Mouse (Mus musculus): ENCODE measurements around the gene Med31.
"Not testable (repeated sequence)": the region's sequence is repeated elsewhere in the genome, so short reads cannot be mapped to it uniquely, and the experiment has no call there.

Med31 gene

DNA sequence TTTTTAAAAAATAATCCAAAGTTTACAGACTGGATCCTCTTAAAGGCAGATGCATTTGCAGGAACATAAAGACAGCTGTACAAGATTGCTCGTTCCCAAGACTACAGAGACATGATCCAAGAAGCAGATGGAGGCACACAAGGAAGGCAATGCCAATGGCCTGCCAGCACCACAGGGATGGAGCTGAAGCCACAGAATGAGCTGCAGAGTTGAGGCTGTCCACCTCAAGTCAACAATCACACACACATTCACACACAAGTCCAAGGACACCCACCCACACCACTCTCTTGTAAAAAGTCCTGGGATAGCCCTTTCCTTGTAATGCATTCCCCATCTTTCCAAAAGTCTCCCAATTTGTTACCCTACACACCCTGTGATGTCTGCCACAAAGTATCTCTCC lies 12.0 kb downstream of the Med31 start:
- DNase-seq (ENCODE audit: extremely low read depth, low read depth) = no peak

DNA sequence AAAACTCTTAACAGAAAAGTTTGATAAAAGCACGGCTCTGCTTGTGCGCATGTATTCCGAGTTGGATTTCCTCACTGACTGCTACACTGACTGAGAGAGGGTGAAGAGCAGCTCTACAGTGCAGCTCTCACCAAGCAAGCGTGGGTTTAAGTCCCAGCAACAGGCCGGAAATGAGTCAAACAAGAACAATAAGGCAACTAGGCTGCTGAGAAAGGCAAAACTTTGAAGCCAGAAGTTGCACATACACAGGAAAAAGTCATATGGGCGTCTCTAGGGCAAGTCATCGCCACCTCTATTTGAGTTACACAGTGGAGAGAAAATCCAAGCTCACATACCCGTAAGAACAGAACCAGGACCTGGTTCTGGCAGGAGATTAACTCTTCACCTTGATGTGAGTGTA lies 18.9 kb downstream of the Med31 start:
- no peak for DNase-seq (ENCODE audit: extremely low read depth, low read depth)

- no peak for DNase-seq (ENCODE audit: extremely low read depth, low read depth)
Observed at GRCm38 (mm10) chr11:72194259-72194658, 21.1 kb downstream of the Med31 start.

DNA sequence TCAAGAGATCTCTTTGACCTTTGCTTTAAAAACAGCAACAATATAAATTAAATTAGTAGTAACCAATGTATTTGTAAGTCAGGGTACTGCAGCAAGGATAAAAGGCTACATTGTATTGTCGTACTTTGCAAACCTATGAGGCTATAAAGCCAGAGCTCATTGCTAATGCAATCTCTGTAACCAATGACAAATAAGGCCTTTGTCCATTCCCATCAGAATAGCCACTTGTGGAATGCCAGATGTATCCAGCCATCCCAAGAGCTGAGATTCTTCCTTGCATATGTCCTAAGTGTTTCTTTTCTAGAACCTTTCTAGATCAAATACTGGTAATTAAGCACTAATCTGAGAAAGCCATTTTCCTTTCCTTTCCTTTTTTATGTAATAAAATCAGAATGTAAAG lies 24.5 kb downstream of the Med31 start:
- DNase-seq (ENCODE audit: extremely low read depth, low read depth) = no peak

DNA sequence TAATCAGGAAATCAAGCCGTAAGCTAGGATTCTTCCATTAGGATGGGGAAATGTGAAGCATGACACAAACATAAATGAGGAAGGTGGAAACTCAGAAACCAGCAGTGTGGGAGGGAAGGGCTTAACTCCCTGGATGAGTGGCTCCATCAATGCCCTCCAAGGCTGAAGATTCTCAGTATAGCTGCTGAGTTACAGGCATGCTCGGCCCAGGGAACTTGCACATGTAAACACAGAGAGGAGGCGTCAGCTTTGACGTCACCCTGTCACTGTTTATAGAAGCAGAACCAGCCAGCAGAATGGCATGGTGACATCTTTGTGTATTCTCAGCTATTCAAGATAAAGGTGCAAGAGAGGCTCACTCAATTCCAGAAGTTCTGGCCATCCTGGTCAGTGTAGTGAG lies 31.1 kb downstream of the Med31 start:
- DNase-seq (ENCODE audit: extremely low read depth, low read depth) = no peak

DNA sequence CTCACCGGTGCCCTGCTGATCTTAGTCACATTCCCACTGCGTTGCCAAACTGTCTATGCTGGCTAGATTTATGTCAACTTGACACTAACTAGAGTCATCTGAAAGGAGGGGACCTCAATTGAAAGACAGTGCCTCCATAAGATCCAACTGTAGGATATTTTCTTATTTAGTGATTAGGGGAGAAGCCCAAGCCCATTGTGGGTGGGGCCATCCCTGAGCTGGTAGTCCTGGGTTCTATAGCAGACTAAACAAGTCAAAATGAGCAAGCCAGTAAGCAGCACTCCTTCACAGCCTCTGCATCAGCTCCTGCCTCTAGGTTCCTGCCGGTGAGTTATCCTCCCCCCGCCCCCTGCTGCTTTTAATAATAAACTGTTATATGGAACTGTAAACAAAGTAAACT lies 34.3 kb downstream of the Med31 start:
- DNase-seq (ENCODE audit: extremely low read depth, low read depth) = no peak

DNA sequence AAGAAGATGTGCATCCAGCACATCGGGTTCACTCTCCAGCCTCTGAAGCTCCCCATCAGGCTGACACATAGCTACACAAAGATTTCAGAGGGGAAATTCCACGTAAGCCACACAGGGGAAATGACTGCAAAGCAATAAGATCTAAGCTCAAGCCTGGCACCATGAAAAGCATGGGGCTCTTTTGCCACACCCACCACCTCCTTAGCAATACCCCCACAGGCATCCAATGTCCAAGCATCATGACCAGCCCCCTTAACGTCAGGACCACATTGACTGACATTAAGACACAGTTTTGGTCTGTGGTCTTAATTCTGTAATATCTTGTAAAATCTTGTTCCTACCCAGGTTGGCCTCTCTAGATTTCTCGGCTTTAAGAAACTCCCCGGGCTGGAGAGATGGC lies 34.8 kb downstream of the Med31 start:
- DNase-seq (ENCODE audit: extremely low read depth, low read depth) = no peak

DNA sequence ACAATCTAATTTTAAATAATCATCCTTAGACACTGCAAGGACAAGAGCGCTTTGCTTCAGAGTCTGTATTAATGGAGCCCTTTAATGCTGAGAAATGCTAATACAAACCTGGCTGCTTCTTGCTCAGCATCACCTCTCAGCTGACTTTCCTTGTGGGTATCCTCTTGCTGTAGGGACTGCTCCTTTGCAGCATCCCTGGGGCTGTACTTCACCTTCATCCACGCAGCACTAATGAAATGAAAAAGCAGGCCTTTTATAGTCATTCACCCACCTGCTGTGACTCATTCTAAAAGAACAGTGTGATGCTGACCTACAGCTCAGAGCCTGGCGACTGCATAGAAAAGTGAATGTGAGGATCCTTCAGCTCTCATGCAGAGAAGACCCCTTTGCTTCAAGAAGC lies 38.8 kb downstream of the Med31 start:
- DNase-seq (ENCODE audit: extremely low read depth, low read depth) = no peak

GRCm38 (mm10) chr11:72175966-72176365 lies 39.4 kb downstream of the Med31 start:
- DNase-seq (ENCODE audit: extremely low read depth, low read depth) = no peak

GRCm38 (mm10) chr11:72174721-72175120 lies 40.7 kb downstream of the Med31 start:
- no peak for DNase-seq (ENCODE audit: extremely low read depth, low read depth)

DNA sequence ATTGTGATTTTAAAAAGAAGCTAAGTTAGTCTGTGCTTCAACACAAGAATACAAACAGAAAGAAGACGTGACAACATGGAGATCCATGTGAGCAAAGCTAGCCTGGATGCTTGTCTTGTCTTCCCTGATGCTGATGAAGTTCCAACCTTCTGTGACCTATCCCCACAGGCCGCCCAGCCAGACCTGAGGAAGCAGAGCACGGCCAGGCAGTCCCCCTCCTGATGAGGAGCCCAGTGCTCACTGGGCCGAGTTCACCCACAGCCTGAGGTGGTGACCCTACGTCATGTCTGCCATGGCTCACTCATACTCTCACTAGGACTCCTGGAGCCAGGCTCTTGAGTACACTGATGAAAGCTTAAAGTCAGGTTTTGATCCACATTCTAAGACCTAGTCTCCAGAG lies 41.9 kb downstream of the Med31 start:
- no peak for DNase-seq (ENCODE audit: extremely low read depth, low read depth)

- DNase-seq (ENCODE audit: extremely low read depth, low read depth) = not testable (repeated sequence)
Observed at GRCm38 (mm10) chr11:72171906-72172305, 43.5 kb downstream of the Med31 start.

- DNase-seq (ENCODE audit: extremely low read depth, low read depth) = no peak
Observed at GRCm38 (mm10) chr11:72169871-72170270, 45.5 kb downstream of the Med31 start.

DNA sequence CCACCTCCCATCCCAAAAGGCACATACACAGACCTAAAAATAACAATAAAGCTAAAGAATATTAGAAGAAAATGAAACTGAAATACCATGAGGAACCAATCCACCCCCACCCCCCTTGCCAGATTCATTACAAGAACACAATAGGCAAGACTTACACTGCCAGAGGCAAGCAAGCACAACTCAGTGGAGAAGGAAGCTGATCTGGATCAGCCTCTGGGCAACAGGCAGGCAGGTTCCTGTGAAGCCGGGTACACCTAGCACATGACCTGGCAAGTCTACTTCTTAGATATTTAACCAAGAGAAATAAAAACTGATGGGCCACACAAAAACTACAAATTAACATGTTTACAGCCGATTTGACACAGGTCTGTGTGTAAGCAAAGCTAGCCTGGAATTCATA lies 52.2 kb downstream of the Med31 start:
- DNase-seq (ENCODE audit: extremely low read depth, low read depth) = no peak

Measured in MEL-GATA-1-ER (cell line).